Mouse (Mus musculus): ENCODE measurements around the gene Cmtm7. TPM values are rescaled to one million over a fixed set of nuclear protein-coding genes. Genes with fewer than 3 reads are reported as not detected.

The Cmtm7 gene
- polyA plus RNA-seq, 1 experiment, result 63.7 TPM

- Histone ChIP-seq H3K9me3 (replicated peaks; ENCODE audit: control insufficient read depth, insufficient read depth, low read length, poor library complexity, severe bottlenecking) (no peaks in the 10 kb centered on the region), H3K9ac (ENCODE audit: low read depth, poor library complexity, severe bottlenecking) (peak overlapping the region; percentile 88), H3K4me3 (ENCODE audit: low read depth, low read length) (peak overlapping the region; percentile 77), H3K27ac (ENCODE audit: insufficient read depth, low read length) (peak overlapping the region; percentile 49), H3K27me3 (ENCODE audit: control insufficient read depth, insufficient read depth, low read length, poor library complexity, severe bottlenecking) (no peaks in the 10 kb centered on the region), H3K36me3 (ENCODE audit: control insufficient read depth, insufficient read depth, low read length, poor library complexity, severe bottlenecking) (no peaks in the 10 kb centered on the region), H3K4me1 (ENCODE audit: control insufficient read depth, insufficient read depth, low read length) (no peaks in the 10 kb centered on the region)
- TF ChIP-seq EP300 (IDR thresholded peaks at IDR 0.05; ENCODE audit: insufficient read depth, low read depth, low read length) (no peak), CTCF (IDR thresholded peaks at IDR 0.05; ENCODE audit: low read depth, low read length) (no peak), POLR2A (IDR thresholded peaks at IDR 0.05; ENCODE audit: insufficient read depth, low read length) (no peak)
These were observed 720 bp downstream of the Cmtm7 start for GRCm38 (mm10) chr9:114780746-114781525.

GRCm38 (mm10) chr9:114779984-114780745, 1.5 kb downstream of the Cmtm7 start:
- Histone ChIP-seq H3K9ac (ENCODE audit: low read depth, poor library complexity, severe bottlenecking) (peak overlapping the region; percentile 88), H3K9me3 (replicated peaks; ENCODE audit: control insufficient read depth, insufficient read depth, low read length, poor library complexity, severe bottlenecking) (no peaks in the 10 kb centered on the region), H3K36me3 (ENCODE audit: control insufficient read depth, insufficient read depth, low read length, poor library complexity, severe bottlenecking) (no peaks in the 10 kb centered on the region), H3K4me1 (ENCODE audit: control insufficient read depth, insufficient read depth, low read length) (no peaks in the 10 kb centered on the region), H3K4me3 (ENCODE audit: low read depth, low read length) (peak overlapping the region; percentile 77), H3K27me3 (ENCODE audit: control insufficient read depth, insufficient read depth, low read length, poor library complexity, severe bottlenecking) (no peaks in the 10 kb centered on the region), H3K27ac (ENCODE audit: insufficient read depth, low read length) (0 out of 2 replicates have a peak overlapping the region, but pooled peaks have one; percentile 20)
- TF ChIP-seq POLR2A (IDR thresholded peaks at IDR 0.05; ENCODE audit: insufficient read depth, low read length) (no peak), CTCF (IDR thresholded peaks at IDR 0.05; ENCODE audit: low read depth, low read length) (no peak), EP300 (IDR thresholded peaks at IDR 0.05; ENCODE audit: insufficient read depth, low read depth, low read length) (no peak)

DNA sequence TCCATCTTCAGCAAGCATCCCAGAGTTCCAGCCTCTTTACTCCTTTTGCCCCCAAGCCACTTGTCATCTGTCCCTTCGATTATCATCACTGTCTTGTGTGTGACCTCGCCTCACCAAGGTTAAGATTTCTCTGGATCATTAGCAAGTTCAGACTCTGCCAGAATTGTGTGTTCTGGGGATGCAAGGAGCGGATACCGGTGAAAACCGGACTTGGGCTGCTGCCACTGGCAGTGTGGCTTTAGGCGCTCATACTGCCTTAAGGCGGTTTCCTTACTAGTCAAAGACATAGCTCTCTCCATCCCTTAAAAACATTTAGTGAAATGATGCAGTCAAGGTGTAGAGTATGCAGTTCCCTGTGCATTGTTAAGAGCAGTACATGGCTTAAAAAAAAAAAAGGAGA, 2.8 kb downstream of the Cmtm7 start:
- H3K27ac ChIP-seq (ENCODE audit: insufficient read depth, low read length), result no peak overlapping the region
- no peaks in the 10 kb centered on the region for H3K27me3 ChIP-seq (ENCODE audit: control insufficient read depth, insufficient read depth, low read length, poor library complexity, severe bottlenecking)
- no peaks in the 10 kb centered on the region for H3K36me3 ChIP-seq (ENCODE audit: control insufficient read depth, insufficient read depth, low read length, poor library complexity, severe bottlenecking)
- TF ChIP-seq CTCF (IDR thresholded peaks at IDR 0.05; ENCODE audit: low read depth, low read length), result no peak
- peak; percentile 42; the same call in 1 of the 2 replicates for TF ChIP-seq EP300 (IDR thresholded peaks at IDR 0.05; ENCODE audit: insufficient read depth, low read depth, low read length)
- TF ChIP-seq POLR2A (IDR thresholded peaks at IDR 0.05; ENCODE audit: insufficient read depth, low read length), result no peak
- no peaks in the 10 kb centered on the region for H3K4me1 ChIP-seq (ENCODE audit: control insufficient read depth, insufficient read depth, low read length)
- H3K9me3 ChIP-seq (replicated peaks; ENCODE audit: control insufficient read depth, insufficient read depth, low read length, poor library complexity, severe bottlenecking), result no peaks in the 10 kb centered on the region
- no peak overlapping the region for H3K9ac ChIP-seq (ENCODE audit: low read depth, poor library complexity, severe bottlenecking)
- no peak overlapping the region for H3K4me3 ChIP-seq (ENCODE audit: low read depth, low read length)

- H3K36me3 ChIP-seq (ENCODE audit: control insufficient read depth, insufficient read depth, low read length, poor library complexity, severe bottlenecking), result no peaks in the 10 kb centered on the region
- TF ChIP-seq EP300 (IDR thresholded peaks at IDR 0.05; ENCODE audit: insufficient read depth, low read depth, low read length), result no peak
- no peak for TF ChIP-seq POLR2A (IDR thresholded peaks at IDR 0.05; ENCODE audit: insufficient read depth, low read length)
- TF ChIP-seq CTCF (IDR thresholded peaks at IDR 0.05; ENCODE audit: low read depth, low read length), result no peak
- H3K27ac ChIP-seq (ENCODE audit: insufficient read depth, low read length), result no peak overlapping the region
- no peaks in the 10 kb centered on the region for H3K9me3 ChIP-seq (replicated peaks; ENCODE audit: control insufficient read depth, insufficient read depth, low read length, poor library complexity, severe bottlenecking)
- no peaks in the 10 kb centered on the region for H3K4me1 ChIP-seq (ENCODE audit: control insufficient read depth, insufficient read depth, low read length)
- H3K27me3 ChIP-seq (ENCODE audit: control insufficient read depth, insufficient read depth, low read length, poor library complexity, severe bottlenecking), result no peaks in the 10 kb centered on the region
- H3K9ac ChIP-seq (ENCODE audit: low read depth, poor library complexity, severe bottlenecking), result no peak overlapping the region
- H3K4me3 ChIP-seq (ENCODE audit: low read depth, low read length), result no peak overlapping the region
These were observed 3.6 kb downstream of the Cmtm7 start for GRCm38 (mm10) chr9:114778047-114778390.

- TF ChIP-seq POLR2A (IDR thresholded peaks at IDR 0.05; ENCODE audit: insufficient read depth, low read length) (no peak), EP300 (IDR thresholded peaks at IDR 0.05; ENCODE audit: insufficient read depth, low read depth, low read length) (no peak), CTCF (IDR thresholded peaks at IDR 0.05; ENCODE audit: low read depth, low read length) (no peak)
These were observed 4.2 kb downstream of the Cmtm7 start for GRCm38 (mm10) chr9:114777178-114778046.

More at GRCm38 (mm10) chr9:114777178-114778046, 4.2 kb downstream of the Cmtm7 start:
- Histone ChIP-seq H3K27me3 (ENCODE audit: control insufficient read depth, insufficient read depth, low read length, poor library complexity, severe bottlenecking) (no peaks in the 10 kb centered on the region), H3K9ac (ENCODE audit: low read depth, poor library complexity, severe bottlenecking) (no peak overlapping the region), H3K36me3 (ENCODE audit: control insufficient read depth, insufficient read depth, low read length, poor library complexity, severe bottlenecking) (no peaks in the 10 kb centered on the region), H3K9me3 (replicated peaks; ENCODE audit: control insufficient read depth, insufficient read depth, low read length, poor library complexity, severe bottlenecking) (no peaks in the 10 kb centered on the region), H3K27ac (ENCODE audit: insufficient read depth, low read length) (no peak overlapping the region), H3K4me3 (ENCODE audit: low read depth, low read length) (no peak overlapping the region), H3K4me1 (ENCODE audit: control insufficient read depth, insufficient read depth, low read length) (no peaks in the 10 kb centered on the region)

All from ES-Bruce4 (cell line).